16 mouse cellular contexts compared by ENCODE assay signal in genomic region chr19:57655491-57655890, GRCm38 (mm10). TPM values are rescaled to one million over a fixed set of nuclear protein-coding genes. Genes with fewer than 3 reads are reported as not detected.
DNase-seq lines count a peak whose midpoint lies in the region; TF ChIP-seq lines count a peak whose summit lies in the region.
"Had no signal": no experiment of that assay in that cellular context is flagged by ENCODE, and none has a peak within 500 bp of the region (broad histone marks: within the 10 kb centered on the region; RNA-seq: fewer than 3 reads in every experiment).

No protein-coding gene starts in this region.

- no peak for TF ChIP-seq POLR2A in CH12.LX (IDR thresholded peaks at IDR 0.05; ENCODE audit: low read depth, low read length)

- dilution Hi-C loops in CH12.LX (cut with MboI; ENCODE audit: extremely low pct_ligation_motif_present, extremely low pct_unique_long_range_greater_than_20kb, low sequenced_read_pairs), result no loop called here

- peaks cover 0 to 21% of the 10 kb centered on the region in 2 experiments for H3K36me3 ChIP-seq in CH12.LX (replicated peaks in 1 of 2; ENCODE audit: control insufficient read depth in 1 of 2, insufficient read depth in 1 of 2, low read length in 1 of 2)

- H3K27ac ChIP-seq in gastrocnemius, adult 2 months, result no peak overlapping the region
- no peak overlapping the region for H3K27ac ChIP-seq in CH12.LX (ENCODE audit: insufficient read depth, low read depth)
- H3K27ac ChIP-seq: embryonic facial prominence, embryonic 12.5 days; embryonic facial prominence, embryonic 15.5 days; heart, adult 2 months; heart, embryonic 10.5 days; heart, embryonic 13.5 days; hindbrain, embryonic 12.5 days; hindbrain, embryonic 15.5 days had no signal

- no peak overlapping the region for H3K9ac ChIP-seq in CH12.LX (ENCODE audit: insufficient read depth, low read depth)
- H3K9ac ChIP-seq: embryonic facial prominence, embryonic 12.5 days; embryonic facial prominence, embryonic 15.5 days; forebrain, postnatal 0 days; heart, embryonic 13.5 days; hindbrain, embryonic 12.5 days; hindbrain, embryonic 15.5 days had no signal

- TF ChIP-seq RAD21 in CH12.LX (IDR thresholded peaks at IDR 0.05; ENCODE audit: low read depth, low read length), result no peak

- peak; percentile 30 to 34 for DNase-seq in cerebellum, postnatal 10 days
- DNase-seq in cerebellum, postnatal 4 days (ENCODE audit: low spot score in 2 of 2), result no peak
- no peak for DNase-seq in gastrocnemius, adult 2 months
- no peak for DNase-seq in gastrocnemius, postnatal 4 days (ENCODE audit: low spot score in 2 of 2)
- no peak for DNase-seq in CH12.LX (ENCODE audit: extremely low read depth)
- DNase-seq in brain, adult 2 months (ENCODE audit: low read depth, low spot score), result peak; percentile 16
- no peak for DNase-seq in adrenal gland, postnatal 4 days (ENCODE audit: low spot score in 2 of 2)
- DNase-seq: adrenal gland, adult 8-10 months had no signal

- no peaks in the 10 kb centered on the region for H3K79me2 ChIP-seq in CH12.LX (replicated peaks; ENCODE audit: control insufficient read depth, extremely low read depth, insufficient read depth, poor library complexity, severe bottlenecking)

- peaks cover 0 to 9% of the 10 kb centered on the region in 2 experiments; a peak in 2 of 4 replicates for H3K4me1 ChIP-seq in CH12.LX (ENCODE audit: control insufficient read depth in 1 of 2, insufficient read depth in 2 of 2)
- H3K4me1 ChIP-seq: embryonic facial prominence, embryonic 12.5 days; embryonic facial prominence, embryonic 15.5 days; heart, embryonic 10.5 days; heart, embryonic 13.5 days; hindbrain, embryonic 12.5 days; hindbrain, embryonic 15.5 days had no signal

- in situ Hi-C loops in CH12.LX (cut with MboI; ENCODE audit: low pct_ligation_motif_present, low pct_unique_long_range_greater_than_20kb, low sequenced_read_pairs), result no loop called here

- no peaks in the 10 kb centered on the region for H3K9me3 ChIP-seq in CH12.LX (replicated peaks; ENCODE audit: low read length)
- H3K9me3 ChIP-seq: embryonic facial prominence, embryonic 12.5 days; embryonic facial prominence, embryonic 15.5 days; heart, embryonic 10.5 days; heart, embryonic 13.5 days; hindbrain, embryonic 12.5 days; hindbrain, embryonic 15.5 days had no signal

- intact Hi-C loops in gastrocnemius, adult 2 months (cut with DNase I), result loop anchor here (2.0 to 10.0 kb wide), 2 partner anchors 903 to 969 kb away; no protein-coding TSS in a partner anchor

- H3K27me3 ChIP-seq in CH12.LX (replicated peaks), result no peaks in the 10 kb centered on the region
- H3K27me3 ChIP-seq: embryonic facial prominence, embryonic 12.5 days; embryonic facial prominence, embryonic 15.5 days; heart, embryonic 13.5 days; hindbrain, embryonic 12.5 days; hindbrain, embryonic 15.5 days had no signal

- TF ChIP-seq EP300 in CH12.LX (IDR thresholded peaks at IDR 0.05; ENCODE audit: low read length), result no peak

- H3K4me2 ChIP-seq in CH12.LX (ENCODE audit: insufficient read depth, low read depth, poor library complexity, severe bottlenecking), result no peak overlapping the region
- H3K4me2 ChIP-seq: embryonic facial prominence, embryonic 12.5 days; embryonic facial prominence, embryonic 15.5 days; heart, embryonic 13.5 days; hindbrain, embryonic 12.5 days; hindbrain, embryonic 15.5 days had no signal

- peak overlapping the region; percentile 1; the same call in 1 of the 2 replicates for H3K4me3 ChIP-seq in gastrocnemius, adult 2 months
- no peak overlapping the region for H3K4me3 ChIP-seq in CH12.LX (replicated peaks in 1 of 3; ENCODE audit: low read depth in 2 of 3, low read length in 2 of 3, poor library complexity in 1 of 3)
- H3K4me3 ChIP-seq: embryonic facial prominence, embryonic 12.5 days; embryonic facial prominence, embryonic 15.5 days; heart, adult 2 months; heart, embryonic 10.5 days; heart, embryonic 13.5 days; hindbrain, embryonic 12.5 days; hindbrain, embryonic 15.5 days had no signal

- TF ChIP-seq CTCF in gastrocnemius, adult 2 months (IDR thresholded peaks at IDR 0.05), result no peak
- TF ChIP-seq CTCF in CH12.LX (conservative IDR thresholded peaks at IDR 0.05 in 1 of 2, IDR thresholded peaks at IDR 0.05 in 1 of 2; ENCODE audit: low read depth in 2 of 2, low read length in 2 of 2), result no peak

TF ChIP-seq in CH12.LX, 34 proteins besides CTCF, POLR2A, EP300 and RAD21:
- TF ChIP-seq CHD1 (IDR thresholded peaks at IDR 0.05; ENCODE audit: low read depth, low read length), result no peak
- no peak for TF ChIP-seq UBTF (IDR thresholded peaks at IDR 0.05; ENCODE audit: low read depth, low read length)
- TF ChIP-seq MAX (IDR thresholded peaks at IDR 0.05; ENCODE audit: low read length), result 0 out of 2 replicates have a peak, but pooled peaks have one; percentile 4
- no peak for TF ChIP-seq SMC3 (IDR thresholded peaks at IDR 0.05; ENCODE audit: low read depth, low read length)
- no peak for TF ChIP-seq IRF4 (IDR thresholded peaks at IDR 0.05; ENCODE audit: low read depth, low read length)

RNA-seq across cellular contexts. Expression of gene Atrnl1, which starts 44.7 kb away (rescaled TPM):
- total RNA-seq in gastrocnemius, adult 2 months (2021), result 1 to 10 TPM; 7.1 to 8.0 TPM
- 10 to 100 TPM; 24.4 to 26.6 TPM for total RNA-seq in gastrocnemius, postnatal 4 days (2021)
- total RNA-seq in CH12.LX (2012; rRNA removed) (1.5 and 1.9 TPM in 2 replicates), CH12.LX (2014; rRNA removed) (1.9 and 2.1 TPM in 2 replicates)
- polyA plus RNA-seq in CH12.LX (2012; ENCODE audit: insufficient read length, low read depth), result 1.7 and 1.9 TPM in 2 replicates
- 10 to 100 TPM; 38.3 to 44.4 TPM for total RNA-seq in adrenal gland, postnatal 4 days (2021)

Comparison
In these comparisons a context has a peak if more than half of its experiments do, and no peak if none do; other contexts are left out.
1. DNase-seq: peak in cerebellum, postnatal 10 days (2 of 2) and brain, adult 2 months (single experiment); none in cerebellum, postnatal 4 days (0 of 2), gastrocnemius, adult 2 months (single experiment), gastrocnemius, postnatal 4 days (0 of 2), CH12.LX (single experiment) and adrenal gland, postnatal 4 days (0 of 2).